Comparison of ENCODE assay signal across 8 mouse cellular contexts in genomic region chr5:24029946-24030578, GRCm38 (mm10). TPM values are rescaled to one million over a fixed set of nuclear protein-coding genes. Genes with fewer than 3 reads are reported as not detected.
A peak's percentile ranks its signal among the peaks of the same experiment; 100 is the strongest.
DNase-seq lines count a peak whose midpoint lies in the region; ATAC-seq and TF ChIP-seq lines count a peak whose summit lies in the region.

No protein-coding gene starts in this region.

- H3K9ac ChIP-seq in embryonic facial prominence, embryonic 12.5 days: peak overlapping the region; percentile 91
- H3K9ac ChIP-seq in hindbrain, embryonic 15.5 days: peak overlapping the region; percentile 79

- peaks cover 4% of the 10 kb centered on the region; the same call in 1 of the 2 replicates for H3K4me1 ChIP-seq in embryonic facial prominence, embryonic 12.5 days
- peaks cover 19% of the 10 kb centered on the region for H3K4me1 ChIP-seq in hindbrain, embryonic 15.5 days (replicated peaks)

- H3K27ac ChIP-seq in left cerebral cortex, adult 2 months: peak overlapping the region; percentile 74
- H3K27ac ChIP-seq in embryonic facial prominence, embryonic 12.5 days: peak overlapping the region; percentile 77
- peak overlapping the region; percentile 86 for H3K27ac ChIP-seq in hindbrain, embryonic 15.5 days (replicated peaks)

- peak overlapping the region; percentile 91 for H3K4me3 ChIP-seq in left cerebral cortex, adult 2 months
- peak overlapping the region; percentile 90 for H3K4me3 ChIP-seq in embryonic facial prominence, embryonic 12.5 days
- peak overlapping the region; percentile 100 for H3K4me3 ChIP-seq in hindbrain, embryonic 15.5 days

- no peak for TF ChIP-seq CTCF in left cerebral cortex, adult 2 months (IDR thresholded peaks at IDR 0.05)
- TF ChIP-seq CTCF in Patski (IDR thresholded peaks at IDR 0.05): no peak

- under 1% methylated on average over 65 of the region's 73 CpGs for WGBS in embryonic facial prominence, embryonic 12.5 days
- under 1% methylated on average over 71 of the region's 73 CpGs for WGBS in hindbrain, embryonic 15.5 days

- no peaks in the 10 kb centered on the region for H3K27me3 ChIP-seq in Patski
- no peaks in the 10 kb centered on the region for H3K27me3 ChIP-seq in embryonic facial prominence, embryonic 12.5 days
- H3K27me3 ChIP-seq in hindbrain, embryonic 15.5 days: no peaks in the 10 kb centered on the region

- no peaks in the 10 kb centered on the region for H3K36me3 ChIP-seq in embryonic facial prominence, embryonic 12.5 days
- H3K36me3 ChIP-seq in hindbrain, embryonic 15.5 days: no peaks in the 10 kb centered on the region

- no peaks in the 10 kb centered on the region for H3K9me3 ChIP-seq in embryonic facial prominence, embryonic 12.5 days
- no peaks in the 10 kb centered on the region for H3K9me3 ChIP-seq in hindbrain, embryonic 15.5 days

- intact Hi-C loops in left cerebral cortex, adult 2 months (cut with DNase I): loop anchor here (5.0 kb wide), 1 partner anchor 47 kb away; no protein-coding TSS in a partner anchor
- intact Hi-C loops in left cerebral cortex, postnatal 14 days (cut with DNase I): no loop called here

- peak; percentile 14 to 24 for DNase-seq in left cerebral cortex, adult 2 months (ENCODE audit: extremely low spot score in 1 of 2, low spot score in 2 of 2)
- DNase-seq in left cerebral cortex, postnatal 14 days (ENCODE audit: low spot score in 2 of 2): no peak
- DNase-seq in Patski (ENCODE audit: low read depth, low spot score): no peak
- peak; percentile 27 for DNase-seq in lung, postnatal 14 days
- peak; percentile 67 for DNase-seq in testis, postnatal 10 days (ENCODE audit: low spot score)
- DNase-seq in layer of hippocampus, adult 9-11 months: no peak

- POLR2A ChIA-PET in Patski (lab: Charles Lee): interaction anchor here (0.6 to 1.8 kb wide), 4 partner anchors 10 to 105 kb away, joined by 3 to 5 read pairs (median 3); no protein-coding TSS in a partner anchor

- H3K4me2 ChIP-seq in embryonic facial prominence, embryonic 12.5 days (replicated peaks): peak overlapping the region; percentile 84
- peak overlapping the region; percentile 89 for H3K4me2 ChIP-seq in hindbrain, embryonic 15.5 days

- CTCF ChIA-PET in Patski (lab: Charles Lee): interaction anchor here (1.0 to 1.6 kb wide), 2 partner anchors 10 to 47 kb away, joined by 3 read pairs; no protein-coding TSS in a partner anchor

- in situ Hi-C loops in Patski (cut with MboI; ENCODE audit: low pct_unique_long_range_greater_than_20kb): no loop called here

- ATAC-seq in Patski: peak; percentile 54
- peak; percentile 70 for ATAC-seq in embryonic facial prominence, embryonic 12.5 days (ENCODE audit: insufficient number of reproducible peaks, insufficient read depth, low FRiP score, low TSS enrichment)
- peak; percentile 63 for ATAC-seq in hindbrain, embryonic 15.5 days (ENCODE audit: low FRiP score, low read depth)

RNA-seq across cellular contexts. Expression of gene Fam126a, which starts 0.4 kb away (rescaled TPM):
- total RNA-seq in left cerebral cortex, adult 2 months (2021): 10 to 100 TPM; 14.9 to 19.6 TPM
- 10 to 100 TPM; 22.9 to 24.1 TPM for total RNA-seq in left cerebral cortex, postnatal 14 days (2021)
- polyA plus RNA-seq in Patski (2021): 29.9 TPM
- 39.4 and 43.2 TPM in 2 replicates for polyA plus RNA-seq in embryonic facial prominence, embryonic 12.5 days (2016; fragmentation: Nextera tagmentation; extraction: Ambion mirVana)
- polyA plus RNA-seq in hindbrain, embryonic 15.5 days (2015; fragmentation: Nextera tagmentation; extraction: Ambion mirVana): 31.0 and 31.2 TPM in 2 replicates

Comparison
In these comparisons a context has a peak if more than half of its experiments do, and no peak if none do; other contexts are left out.
1. DNase-seq: peak in left cerebral cortex, adult 2 months (2 of 2), lung, postnatal 14 days (single experiment) and testis, postnatal 10 days (single experiment); none in left cerebral cortex, postnatal 14 days (0 of 2), Patski (single experiment) and layer of hippocampus, adult 9-11 months (single experiment).
2. Peak in every context shown above with its lines, with median percentiles within 50 percentile points of each other: H3K27ac ChIP-seq, H3K4me3 ChIP-seq and ATAC-seq.